Mouse (Mus musculus): Measurements from ENCODE around the gene Cartpt. TPM values are rescaled to one million over a fixed set of nuclear protein-coding genes. Genes with fewer than 3 reads are reported as not detected.
A peak's percentile ranks its signal among the peaks of the same experiment; 100 is the strongest.

Cartpt gene
- total RNA-seq (2014; fragmentation: Nextera tagmentation) (not detected in 2 replicates), total RNA-seq (2017) (0.33 TPM in 1 of 2 replicates, not detected in the other), polyA plus RNA-seq (2012) (not detected in 2 replicates)

DNA sequence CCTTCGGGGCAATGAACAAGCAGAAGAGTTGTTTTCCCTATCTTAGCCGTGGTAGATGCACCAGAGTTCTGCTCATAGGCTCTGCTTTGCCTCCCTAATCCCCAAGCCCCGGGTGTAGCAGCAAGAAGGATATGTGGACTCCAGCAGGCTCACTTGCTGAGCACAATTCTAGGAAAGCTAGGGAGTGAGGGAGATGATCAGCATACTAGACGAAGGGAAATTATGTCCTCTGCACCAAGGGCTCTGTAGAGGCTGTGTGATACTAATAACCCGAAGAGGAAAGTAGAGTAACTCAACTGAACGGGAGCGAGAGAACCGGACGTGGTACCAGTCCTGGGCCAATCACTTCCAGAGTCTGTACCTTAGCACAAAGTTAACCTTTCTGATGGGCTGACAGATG is at the start of gene Cartpt:
Gene Cartpt (minus strand): TSS at position 127 of the 400 bp plus-strand sequence.
- no peaks in the 10 kb centered on the region for H3K4me1 ChIP-seq (ENCODE audit: insufficient read depth, low read depth, low read length)
- H3K9me3 ChIP-seq (replicated peaks) = peaks cover 7% of the 10 kb centered on the region
- H3K4me3 ChIP-seq (ENCODE audit: low read depth, low read length) = no peak within 1 kb of the TSS
- no peak for ATAC-seq (ENCODE audit: extremely low read depth, insufficient number of reproducible peaks, low FRiP score, poor library complexity, severe bottlenecking)
- no peak for TF ChIP-seq GATA2 (IDR thresholded peaks at IDR 0.05; ENCODE audit: borderline replicate concordance, low read depth, low read length)
- no peak for TF ChIP-seq POLR2AphosphoS5 (IDR thresholded peaks at IDR 0.05; ENCODE audit: insufficient replicate concordance, low read depth, low read length)
- no peak for TF ChIP-seq TAL1 (conservative IDR thresholded peaks at IDR 0.05; ENCODE audit: low read depth, low read length)
- H3K27me3 ChIP-seq (ENCODE audit: insufficient read depth, low read length) = no peaks in the 10 kb centered on the region; the same call in 1 of the 2 replicates
- no peak for DNase-seq (ENCODE audit: low spot score)
- H3K36me3 ChIP-seq (replicated peaks) = no peaks in the 10 kb centered on the region

DNA sequence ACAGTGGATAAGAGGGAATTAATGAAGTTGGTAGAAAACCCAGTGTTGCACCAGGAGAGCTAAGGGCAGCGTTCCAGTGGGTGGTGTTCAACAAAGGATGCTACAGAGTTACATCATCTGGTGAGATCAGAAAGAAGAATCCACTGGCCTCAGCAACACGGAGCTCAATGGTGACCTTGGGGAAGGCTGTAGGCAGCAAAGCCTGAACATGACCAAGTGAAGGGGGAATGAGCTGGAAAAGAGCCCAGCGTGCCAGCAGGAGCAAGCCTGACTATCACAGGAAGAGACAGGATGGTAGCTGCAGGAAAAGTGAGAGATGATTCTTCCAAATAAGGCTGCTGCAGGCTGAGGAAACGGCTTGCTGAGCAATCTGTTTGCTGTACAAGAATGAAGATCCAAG is 46.5 kb upstream of the Cartpt start:
- ATAC-seq (ENCODE audit: extremely low read depth, insufficient number of reproducible peaks, low FRiP score, poor library complexity, severe bottlenecking) (no peak), DNase-seq (ENCODE audit: low spot score) (no peak)
- no peaks in the 10 kb centered on the region for H3K27me3 ChIP-seq (ENCODE audit: insufficient read depth, low read length)
- H3K4me1 ChIP-seq (ENCODE audit: insufficient read depth, low read depth, low read length) = no peaks in the 10 kb centered on the region
- H3K36me3 ChIP-seq (replicated peaks) = no peaks in the 10 kb centered on the region
- TF ChIP-seq TAL1 (conservative IDR thresholded peaks at IDR 0.05; ENCODE audit: low read depth, low read length) (no peak), CTCF (IDR thresholded peaks at IDR 0.05; ENCODE audit: low read depth, low read length) (no peak), POLR2AphosphoS5 (IDR thresholded peaks at IDR 0.05; ENCODE audit: insufficient replicate concordance, low read depth, low read length) (no peak), GATA1 (IDR thresholded peaks at IDR 0.05; ENCODE audit: borderline replicate concordance, low read length) (no peak), GATA2 (IDR thresholded peaks at IDR 0.05; ENCODE audit: borderline replicate concordance, low read depth, low read length) (no peak)
- H3K4me3 ChIP-seq (ENCODE audit: low read depth, low read length) = no peak overlapping the region
- H3K9me3 ChIP-seq (replicated peaks) = peaks cover 7% of the 10 kb centered on the region; the same call in 1 of the 2 replicates

DNA sequence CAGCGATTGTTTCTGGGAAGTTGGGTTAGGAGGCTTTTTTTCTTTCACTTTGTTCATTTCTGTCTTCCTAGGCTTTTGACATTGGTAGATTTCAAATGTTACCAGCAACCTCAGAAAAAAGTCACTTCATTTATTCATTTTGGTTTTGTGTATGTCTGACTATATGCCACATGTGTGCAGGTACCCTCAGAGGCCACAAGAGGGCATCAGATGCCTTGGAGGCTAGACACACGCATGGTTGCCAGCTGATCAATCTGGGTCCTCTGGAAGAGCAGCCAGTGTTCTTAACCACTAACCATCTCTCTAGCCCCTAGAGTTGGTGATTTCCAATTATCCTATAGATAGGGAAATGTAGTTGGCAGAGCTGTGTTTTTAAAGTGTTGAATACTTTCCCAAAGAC is 42.6 kb upstream of the Cartpt start:
- Histone ChIP-seq H3K4me1 (ENCODE audit: insufficient read depth, low read depth, low read length) (no peaks in the 10 kb centered on the region), H3K9me3 (replicated peaks) (peaks cover 7% of the 10 kb centered on the region; the same call in 1 of the 2 replicates), H3K27me3 (ENCODE audit: insufficient read depth, low read length) (no peaks in the 10 kb centered on the region), H3K36me3 (replicated peaks) (no peaks in the 10 kb centered on the region), H3K4me3 (ENCODE audit: low read depth, low read length) (no peak overlapping the region)
- TF ChIP-seq CTCF (IDR thresholded peaks at IDR 0.05; ENCODE audit: low read depth, low read length) = 0 out of 2 replicates have a peak, but pooled peaks have one; percentile 9
- no peak for TF ChIP-seq TAL1 (conservative IDR thresholded peaks at IDR 0.05; ENCODE audit: low read depth, low read length)
- no peak for DNase-seq (ENCODE audit: low spot score)
- no peak for ATAC-seq (ENCODE audit: extremely low read depth, insufficient number of reproducible peaks, low FRiP score, poor library complexity, severe bottlenecking)

DNA sequence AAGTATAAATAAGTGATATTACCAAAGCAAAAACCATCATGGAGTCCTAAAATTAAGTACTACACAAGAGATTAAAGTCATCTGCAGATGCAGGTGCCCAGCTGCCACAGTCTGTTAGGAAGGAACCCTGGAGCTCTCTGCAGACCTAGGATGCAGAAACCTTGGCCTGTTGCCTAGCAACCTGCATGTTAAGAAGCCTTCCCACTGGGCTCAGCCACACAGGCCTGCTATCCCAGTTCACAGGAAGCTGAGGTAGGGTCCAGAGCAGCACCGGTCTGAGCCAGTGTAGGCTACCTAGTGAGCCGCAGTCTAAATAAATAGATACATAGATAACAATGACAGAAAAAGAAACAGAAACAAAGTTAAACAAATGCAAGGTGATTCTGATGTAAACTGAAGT is 39.7 kb upstream of the Cartpt start:
- DNase-seq (ENCODE audit: low spot score) (no peak), ATAC-seq (ENCODE audit: extremely low read depth, insufficient number of reproducible peaks, low FRiP score, poor library complexity, severe bottlenecking) (no peak)
- no peak for TF ChIP-seq CTCF (IDR thresholded peaks at IDR 0.05; ENCODE audit: low read depth, low read length)
- no peak for TF ChIP-seq GATA1 (IDR thresholded peaks at IDR 0.05; ENCODE audit: borderline replicate concordance, low read length)
- TF ChIP-seq TAL1 (conservative IDR thresholded peaks at IDR 0.05; ENCODE audit: low read depth, low read length) = no peak
- TF ChIP-seq POLR2AphosphoS5 (IDR thresholded peaks at IDR 0.05; ENCODE audit: insufficient replicate concordance, low read depth, low read length) = no peak
- no peak for TF ChIP-seq GATA2 (IDR thresholded peaks at IDR 0.05; ENCODE audit: borderline replicate concordance, low read depth, low read length)
- H3K36me3 ChIP-seq (replicated peaks) = no peaks in the 10 kb centered on the region
- peaks cover 7% of the 10 kb centered on the region; the same call in 1 of the 2 replicates for H3K9me3 ChIP-seq (replicated peaks)
- H3K4me1 ChIP-seq (ENCODE audit: insufficient read depth, low read depth, low read length) = no peaks in the 10 kb centered on the region
- H3K27me3 ChIP-seq (ENCODE audit: insufficient read depth, low read length) = no peaks in the 10 kb centered on the region
- H3K4me3 ChIP-seq (ENCODE audit: low read depth, low read length) = no peak overlapping the region

DNA sequence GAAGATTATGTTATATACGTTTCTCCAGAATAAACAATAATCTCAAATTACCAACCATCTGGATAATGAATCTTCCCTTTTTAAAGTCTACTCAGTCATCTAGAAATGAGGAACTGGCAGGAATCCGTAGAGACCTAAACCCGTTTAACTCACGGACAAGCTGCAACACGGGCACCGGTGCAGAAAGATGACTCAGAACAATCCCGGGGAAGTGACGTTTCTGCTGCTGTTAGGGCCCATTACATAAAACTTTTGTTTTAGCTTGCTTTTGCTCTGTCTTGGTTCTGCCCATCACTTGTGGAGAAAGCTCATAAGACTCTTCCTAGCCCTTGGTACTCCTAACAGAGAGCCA is 38.4 kb upstream of the Cartpt start:
- no peak overlapping the region for H3K4me3 ChIP-seq (ENCODE audit: low read depth, low read length)
- ATAC-seq (ENCODE audit: extremely low read depth, insufficient number of reproducible peaks, low FRiP score, poor library complexity, severe bottlenecking) (no peak), DNase-seq (ENCODE audit: low spot score) (no peak)
- no peaks in the 10 kb centered on the region for H3K36me3 ChIP-seq (replicated peaks)
- no peaks in the 10 kb centered on the region for H3K27me3 ChIP-seq (ENCODE audit: insufficient read depth, low read length)
- TF ChIP-seq CTCF (IDR thresholded peaks at IDR 0.05; ENCODE audit: low read depth, low read length) (no peak), TAL1 (conservative IDR thresholded peaks at IDR 0.05; ENCODE audit: low read depth, low read length) (no peak), POLR2AphosphoS5 (IDR thresholded peaks at IDR 0.05; ENCODE audit: insufficient replicate concordance, low read depth, low read length) (no peak), GATA2 (IDR thresholded peaks at IDR 0.05; ENCODE audit: borderline replicate concordance, low read depth, low read length) (no peak), GATA1 (IDR thresholded peaks at IDR 0.05; ENCODE audit: borderline replicate concordance, low read length) (no peak)
- no peaks in the 10 kb centered on the region for H3K4me1 ChIP-seq (ENCODE audit: insufficient read depth, low read depth, low read length)
- peaks cover 6% of the 10 kb centered on the region; the same call in 1 of the 2 replicates for H3K9me3 ChIP-seq (replicated peaks)

DNA sequence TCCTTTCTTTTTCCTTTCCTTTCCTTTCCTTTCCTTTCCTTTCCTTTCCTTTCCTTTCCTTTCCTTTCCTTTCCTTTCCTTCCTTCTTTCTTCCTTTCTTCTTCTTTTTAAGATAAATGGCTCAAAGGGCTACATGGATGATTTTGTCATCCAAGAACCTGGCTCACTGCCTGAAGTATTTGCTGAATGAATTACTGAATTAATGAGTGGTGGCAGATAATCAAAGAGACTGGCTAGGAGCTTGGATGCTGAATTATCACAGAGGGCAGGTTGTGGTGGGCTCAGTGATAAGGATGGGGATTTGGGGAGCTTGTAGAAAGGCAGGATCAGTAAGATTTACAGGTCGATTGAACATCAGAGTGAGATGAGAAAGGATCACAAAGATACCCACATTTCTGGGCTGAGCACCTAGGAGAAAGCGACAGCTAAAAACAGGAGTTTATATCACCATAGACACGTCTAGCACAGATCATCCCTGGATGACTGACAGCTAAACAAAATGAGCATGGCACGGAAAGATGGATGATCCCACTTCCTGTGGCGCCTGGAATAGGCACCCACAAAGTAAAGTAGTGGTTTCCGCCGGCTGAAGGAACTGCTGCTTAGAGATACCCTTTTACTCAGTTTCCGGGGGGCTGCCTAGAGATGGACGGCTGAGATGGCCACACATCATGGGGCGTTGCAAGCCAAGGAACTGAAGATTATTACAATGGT is 37.9 kb upstream of the Cartpt start:
- H3K9me3 ChIP-seq (replicated peaks) = peaks cover 3% of the 10 kb centered on the region; the same call in 1 of the 2 replicates
- TF ChIP-seq POLR2AphosphoS5 (IDR thresholded peaks at IDR 0.05; ENCODE audit: insufficient replicate concordance, low read depth, low read length) = no peak
- no peak for TF ChIP-seq TAL1 (conservative IDR thresholded peaks at IDR 0.05; ENCODE audit: low read depth, low read length)
- TF ChIP-seq CTCF (IDR thresholded peaks at IDR 0.05; ENCODE audit: low read depth, low read length) = no peak
- TF ChIP-seq GATA1 (IDR thresholded peaks at IDR 0.05; ENCODE audit: borderline replicate concordance, low read length) = no peak
- TF ChIP-seq GATA2 (IDR thresholded peaks at IDR 0.05; ENCODE audit: borderline replicate concordance, low read depth, low read length) = no peak
- no peak for DNase-seq (ENCODE audit: low spot score)
- ATAC-seq (ENCODE audit: extremely low read depth, insufficient number of reproducible peaks, low FRiP score, poor library complexity, severe bottlenecking) = no peak
- no peaks in the 10 kb centered on the region for H3K36me3 ChIP-seq (replicated peaks)
- no peaks in the 10 kb centered on the region for H3K4me1 ChIP-seq (ENCODE audit: insufficient read depth, low read depth, low read length)
- H3K27me3 ChIP-seq (ENCODE audit: insufficient read depth, low read length) = no peaks in the 10 kb centered on the region
- H3K4me3 ChIP-seq (ENCODE audit: low read depth, low read length) = no peak overlapping the region
